Mouse (Mus musculus) limb, embryonic 11.5 days (tissue): ENCODE data around the gene Ttc39a. TPM values are rescaled to one million over a fixed set of nuclear protein-coding genes. Genes with fewer than 3 reads are reported as not detected.

Source experiments
- ATAC-seq: fragments of 200-750 bp; cut with Nextera tagmentation; 2 replicates; pipeline ENCODE4 v1.8.0; 2017; ENCODE audit warnings: low read depth; ENCODE audit not compliant: insufficient number of reproducible peaks, low FRiP score, low TSS enrichment
- DNase-seq: peaks from one replicate; pipeline ENCODE4 v3.0.0-alpha.2; 2015; ENCODE audit warnings: low spot score
- H3K27ac ChIP-seq: fragments of 300-500 bp; sonication (generic); replicated peaks from 2 replicates; pipeline ENCODE4 v1.5.1; 2014; ENCODE audit warnings: low read depth, mild to moderate bottlenecking, low read length
- H3K27me3 ChIP-seq: fragments of 300-500 bp; sonication (generic); 2 replicates; pipeline ENCODE4 v1.6.1; 2014; ENCODE audit warnings: mild to moderate bottlenecking, low read length, mixed read lengths; ENCODE audit not compliant: control insufficient read depth, insufficient read depth
- H3K36me3 ChIP-seq: fragments of 300-500 bp; sonication (generic); 2 replicates; pipeline ENCODE4 v1.6.1; 2014; ENCODE audit warnings: mild to moderate bottlenecking, low read length, moderate library complexity, mixed read lengths; ENCODE audit not compliant: control insufficient read depth, insufficient read depth
- H3K4me1 ChIP-seq: fragments of 300-500 bp; sonication (generic); 2 replicates; pipeline ENCODE4 v1.6.1; 2014; ENCODE audit warnings: low read length, mixed read lengths; ENCODE audit not compliant: control insufficient read depth, insufficient read depth
- H3K4me2 ChIP-seq: fragments of 300-500 bp; sonication (generic); 2 replicates; pipeline ENCODE4 v1.6.1; 2014; ENCODE audit warnings: low read depth, mild to moderate bottlenecking, moderate library complexity; ENCODE audit not compliant: severe bottlenecking
- H3K4me3 ChIP-seq: fragments of 300-500 bp; sonication (generic); 2 replicates; pipeline ENCODE4 v1.5.1; 2014; ENCODE audit warnings: low read depth, low read length
- H3K9ac ChIP-seq: fragments of 300-500 bp; sonication (generic); 2 replicates; pipeline ENCODE4 v1.6.1; 2014; ENCODE audit warnings: mild to moderate bottlenecking, low read length
- H3K9me3 ChIP-seq: fragments of 300-500 bp; sonication (generic); 2 replicates; pipeline ENCODE4 v1.6.1; 2016; ENCODE audit warnings: low read length; ENCODE audit not compliant: control insufficient read depth
- WGBS: fragments of 180-500 bp; shearing (Covaris S2); extraction: QIAGEN DNeasy Blood & Tissue Kit; methylation state at CpG from one replicate; pipeline ENCODE4 v1.1.7; 2014; 5-methylcytosine and 5-hydroxymethylcytosine counted together
- polyA plus RNA-seq: library from polyadenylated mRNA; unstranded; fragments of >200 nt; fragmentation: Nextera tagmentation; extraction: Ambion mirVana; gene quantifications from 2 replicates; pipeline ENCODE4 v1.2.1, GENCODE M21; 2014

Ttc39a gene
- polyA plus RNA-seq: 6.1 and 6.3 TPM in 2 replicates

- DNase-seq (peak; percentile 78), ATAC-seq (peak; percentile 80)
- H3K4me3 ChIP-seq: peak within 1 kb of the TSS; percentile 48
- no peaks in the 10 kb centered on the region for H3K4me1 ChIP-seq
- WGBS: under 1% methylated on average over 40 of the region's 56 CpGs
- H3K9me3 ChIP-seq: no peaks in the 10 kb centered on the region
- H3K27me3 ChIP-seq: no peaks in the 10 kb centered on the region
- peak within 1 kb of the TSS; percentile 81 for H3K9ac ChIP-seq
- H3K4me2 ChIP-seq: peak within 1 kb of the TSS; percentile 92
- 0 out of 2 replicates have a peak within 1 kb of the TSS, but pooled peaks have one; percentile 10 for H3K27ac ChIP-seq
- no peaks in the 10 kb centered on the region for H3K36me3 ChIP-seq
These were observed at the start of gene Ttc39a for GRCm38 (mm10) chr4:109406486-109407175. Gene Ttc39a (plus strand): TSS chr4:109406623.

GRCm38 (mm10) chr4:109378107-109378506 lies 28.3 kb upstream of the Ttc39a start:
- WGBS: 91% methylated on average over 1 of the region's 1 CpGs
- no peaks in the 10 kb centered on the region for H3K36me3 ChIP-seq

GRCm38 (mm10) chr4:109382457-109382856 lies 24.0 kb upstream of the Ttc39a start:
- H3K9me3 ChIP-seq: no peaks in the 10 kb centered on the region
- ATAC-seq: no peak
- 83% methylated on average over 2 of the region's 2 CpGs for WGBS

More at GRCm38 (mm10) chr4:109378107-109378506, 28.3 kb upstream of the Ttc39a start:
- H3K9ac ChIP-seq: no peak overlapping the region
- DNase-seq: no peak
- H3K9me3 ChIP-seq: no peaks in the 10 kb centered on the region
- ATAC-seq: no peak
- no peak overlapping the region for H3K4me2 ChIP-seq
- no peak overlapping the region for H3K4me3 ChIP-seq
- no peaks in the 10 kb centered on the region for H3K27me3 ChIP-seq
- H3K4me1 ChIP-seq: no peaks in the 10 kb centered on the region
- no peak overlapping the region for H3K27ac ChIP-seq

GRCm38 (mm10) chr4:109385599-109385998 lies 20.8 kb upstream of the Ttc39a start:
- WGBS: 52% methylated on average over 4 of the region's 4 CpGs
- H3K4me1 ChIP-seq: no peaks in the 10 kb centered on the region
- no peaks in the 10 kb centered on the region for H3K36me3 ChIP-seq
- H3K27ac ChIP-seq: no peak overlapping the region
- no peaks in the 10 kb centered on the region for H3K27me3 ChIP-seq
- DNase-seq: peak; percentile 28
- H3K4me2 ChIP-seq: no peak overlapping the region
- H3K9me3 ChIP-seq: no peaks in the 10 kb centered on the region
- no peak overlapping the region for H3K4me3 ChIP-seq
- H3K9ac ChIP-seq: no peak overlapping the region
- ATAC-seq: peak; percentile 67; the same call in 1 of the 2 replicates

More at GRCm38 (mm10) chr4:109382457-109382856, 24.0 kb upstream of the Ttc39a start:
- Histone ChIP-seq H3K4me1 (no peaks in the 10 kb centered on the region), H3K9ac (no peak overlapping the region), H3K27ac (no peak overlapping the region), H3K4me3 (no peak overlapping the region), H3K4me2 (no peak overlapping the region), H3K36me3 (no peaks in the 10 kb centered on the region), H3K27me3 (no peaks in the 10 kb centered on the region)
- DNase-seq: no peak

GRCm38 (mm10) chr4:109393229-109393779 lies 13.1 kb upstream of the Ttc39a start:
- H3K36me3 ChIP-seq: no peaks in the 10 kb centered on the region
- no peak overlapping the region for H3K9ac ChIP-seq
- peaks cover 4% of the 10 kb centered on the region; the same call in 1 of the 2 replicates for H3K4me1 ChIP-seq
- no peaks in the 10 kb centered on the region for H3K27me3 ChIP-seq
- ATAC-seq: no peak
- DNase-seq: no peak
- no peak overlapping the region for H3K27ac ChIP-seq
- WGBS: 80% methylated on average over 6 of the region's 6 CpGs
- no peak overlapping the region for H3K4me2 ChIP-seq
- H3K4me3 ChIP-seq: no peak overlapping the region
- H3K9me3 ChIP-seq: no peaks in the 10 kb centered on the region

GRCm38 (mm10) chr4:109393902-109394301 lies 12.5 kb upstream of the Ttc39a start:
- Histone ChIP-seq H3K4me1 (peaks cover 4% of the 10 kb centered on the region; the same call in 1 of the 2 replicates), H3K9me3 (no peaks in the 10 kb centered on the region), H3K9ac (no peak overlapping the region), H3K27ac (no peak overlapping the region), H3K27me3 (no peaks in the 10 kb centered on the region), H3K4me3 (no peak overlapping the region), H3K4me2 (peak overlapping the region; percentile 30), H3K36me3 (no peaks in the 10 kb centered on the region)
- ATAC-seq (0 out of 2 replicates have a peak, but pooled peaks have one; percentile 44), DNase-seq (peak; percentile 31)
- 8% methylated on average over 13 of the region's 13 CpGs for WGBS

GRCm38 (mm10) chr4:109394314-109395074 lies 11.9 kb upstream of the Ttc39a start:
- Histone ChIP-seq H3K4me2 (peak overlapping the region; percentile 30), H3K27me3 (no peaks in the 10 kb centered on the region), H3K27ac (no peak overlapping the region), H3K36me3 (no peaks in the 10 kb centered on the region), H3K4me1 (peaks cover 4% of the 10 kb centered on the region; the same call in 1 of the 2 replicates), H3K9ac (no peak overlapping the region), H3K9me3 (no peaks in the 10 kb centered on the region), H3K4me3 (no peak overlapping the region)
- WGBS: 21% methylated on average over 13 of the region's 13 CpGs
- ATAC-seq (no peak), DNase-seq (no peak)

- no peak for ATAC-seq
- H3K27ac ChIP-seq: no peak overlapping the region
- H3K9me3 ChIP-seq: no peaks in the 10 kb centered on the region
- WGBS: 82% methylated on average over 10 of the region's 10 CpGs
- no peak for DNase-seq
- H3K9ac ChIP-seq: no peak overlapping the region
- H3K4me2 ChIP-seq: no peak overlapping the region
- H3K4me1 ChIP-seq: no peaks in the 10 kb centered on the region
- H3K4me3 ChIP-seq: no peak overlapping the region
- H3K27me3 ChIP-seq: no peaks in the 10 kb centered on the region
- no peaks in the 10 kb centered on the region for H3K36me3 ChIP-seq
These were observed 6.0 kb upstream of the Ttc39a start for GRCm38 (mm10) chr4:109400366-109400980.
